In the genomic region with DNA sequence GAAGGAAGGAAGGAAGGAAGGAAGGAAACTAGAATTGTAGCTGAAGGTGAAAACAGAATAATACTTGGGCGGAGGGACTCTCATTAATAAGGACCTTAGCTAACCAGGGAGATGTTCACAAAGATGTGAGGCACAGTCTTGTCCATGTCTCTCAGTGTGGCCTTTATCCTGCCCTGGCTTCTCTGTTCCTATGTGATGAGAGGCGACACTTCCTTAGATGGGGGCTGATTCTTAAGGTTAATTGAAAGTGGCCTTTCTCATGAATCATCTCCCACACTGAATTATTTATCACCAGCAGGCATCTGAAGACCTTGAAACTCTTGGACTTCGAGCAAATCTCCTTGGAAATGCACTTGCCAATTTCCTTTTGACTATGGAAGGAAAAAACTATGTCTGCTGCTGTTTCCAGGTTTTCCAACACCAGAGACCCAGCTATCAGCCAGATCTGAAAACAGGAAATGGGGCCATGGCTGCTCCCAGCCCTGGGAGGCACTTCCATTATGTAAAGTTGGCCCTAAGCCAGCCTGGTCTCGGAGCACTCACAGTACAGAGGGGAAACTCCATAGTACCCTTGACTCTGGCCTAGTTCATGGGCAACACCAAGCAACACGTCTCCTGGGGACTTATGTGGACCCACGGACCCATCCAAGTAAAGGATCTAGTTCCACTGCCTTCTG, we compare ENCODE assay signal across 9 mouse cellular contexts. TPM values are rescaled to one million over a fixed set of nuclear protein-coding genes. Genes with fewer than 3 reads are reported as not detected.
DNase-seq lines count a peak whose midpoint lies in the region; ATAC-seq and TF ChIP-seq lines count a peak whose summit lies in the region.
"Had no signal": no experiment of that assay in that cellular context is flagged by ENCODE, and none has a peak within 500 bp of the region (broad histone marks: within the 10 kb centered on the region; RNA-seq: fewer than 3 reads in every experiment).

No protein-coding gene starts in this region.

- H3K27ac ChIP-seq in heart, embryonic 15.5 days, result no peak overlapping the region
- H3K27ac ChIP-seq in liver, postnatal 0 days (ENCODE audit: low read depth), result no peak overlapping the region
- H3K27ac ChIP-seq: midbrain, embryonic 15.5 days had no signal

- WGBS in heart, embryonic 15.5 days, result 52% methylated on average over 6 of the region's 6 CpGs
- 60% methylated on average over 6 of the region's 6 CpGs for WGBS in liver, postnatal 0 days (ENCODE audit: insufficient replicate concordance)

- TF ChIP-seq CTCF in liver, postnatal 0 days (IDR thresholded peaks at IDR 0.05; ENCODE audit: low read depth), result no peak

- no peak overlapping the region for H3K9ac ChIP-seq in heart, embryonic 15.5 days
- no peak overlapping the region for H3K9ac ChIP-seq in liver, postnatal 0 days (replicated peaks)
- H3K9ac ChIP-seq: midbrain, embryonic 15.5 days had no signal

- H3K27me3 ChIP-seq in heart, embryonic 15.5 days, result peaks cover 25% of the 10 kb centered on the region
- peaks cover 9% of the 10 kb centered on the region; the same call in 1 of the 2 replicates for H3K27me3 ChIP-seq in liver, postnatal 0 days (ENCODE audit: insufficient read depth, low read length)

- DNase-seq in heart, postnatal 36 days, result no peak
- DNase-seq in Muller cell, postnatal 12 days (ENCODE audit: inconsistent ontology term), result peak; percentile 27
- DNase-seq in embryo, embryonic 11 days, result peak; percentile 50
- DNase-seq in liver, postnatal 0 days, result no peak
- no peak for DNase-seq in frontal cortex, postnatal 36 days (ENCODE audit: low spot score in 2 of 2)
- no peak for DNase-seq in urinary bladder, postnatal 36 days (ENCODE audit: low spot score in 2 of 2)
- DNase-seq in layer of hippocampus, postnatal 10 days (ENCODE audit: low spot score in 2 of 2), result no peak

- no peak overlapping the region for H3K4me3 ChIP-seq in heart, embryonic 15.5 days
- no peak overlapping the region for H3K4me3 ChIP-seq in liver, postnatal 0 days (ENCODE audit: low read depth, low read length)
- H3K4me3 ChIP-seq: midbrain, embryonic 15.5 days had no signal

- intact Hi-C loops in heart, postnatal 36 days (cut with DNase I), result no loop called here

- no peak for TF ChIP-seq EP300 in liver, postnatal 0 days (IDR thresholded peaks at IDR 0.05; ENCODE audit: low read depth)

- no peaks in the 10 kb centered on the region for H3K9me3 ChIP-seq in heart, embryonic 15.5 days (replicated peaks)
- H3K9me3 ChIP-seq in liver, postnatal 0 days (ENCODE audit: low read length), result no peaks in the 10 kb centered on the region
- H3K9me3 ChIP-seq: midbrain, embryonic 15.5 days had no signal

- H3K36me3 ChIP-seq in heart, embryonic 15.5 days, result no peaks in the 10 kb centered on the region
- H3K36me3 ChIP-seq in liver, postnatal 0 days (replicated peaks; ENCODE audit: insufficient read depth, low read length), result no peaks in the 10 kb centered on the region
- H3K36me3 ChIP-seq: midbrain, embryonic 15.5 days had no signal

- peaks cover 10% of the 10 kb centered on the region for H3K4me1 ChIP-seq in heart, embryonic 15.5 days (replicated peaks)
- H3K4me1 ChIP-seq in liver, postnatal 0 days (ENCODE audit: insufficient read depth), result 0 out of 2 replicates have a peak, but pooled peaks cover 3% of the 10 kb centered on the region

- H3K4me2 ChIP-seq in heart, embryonic 15.5 days, result no peak overlapping the region
- no peak overlapping the region for H3K4me2 ChIP-seq in liver, postnatal 0 days (ENCODE audit: low read depth, low read length)
- H3K4me2 ChIP-seq: midbrain, embryonic 15.5 days had no signal

- ATAC-seq in heart, embryonic 15.5 days (replicated peaks; ENCODE audit: insufficient number of reproducible peaks, insufficient read depth, low FRiP score, low read depth), result peak; percentile 72; the same call in 1 of the 2 replicates
- ATAC-seq in liver, postnatal 0 days, result 0 out of 2 replicates have a peak, but pooled peaks have one; percentile 15
- ATAC-seq: midbrain, embryonic 15.5 days had no signal

RNA-seq across cellular contexts. Expression of a gene that starts 3.8 kb away (rescaled TPM):
- 0.35 and 0.77 TPM in 2 replicates for polyA plus RNA-seq in heart, embryonic 15.5 days (2015; fragmentation: Nextera tagmentation; extraction: Ambion mirVana)
- under 1 TPM; 0.65 to 0.92 TPM for total RNA-seq in heart, postnatal 36 days (2021)
- 0.07 and 0.11 TPM in 2 replicates for polyA plus RNA-seq in liver, postnatal 0 days (2015; fragmentation: Nextera tagmentation; extraction: Ambion mirVana)
- total RNA-seq in layer of hippocampus, postnatal 10 days (2021), result 1 to 10 TPM; 1.7 to 1.8 TPM

RNA-seq across cellular contexts. Expression of a gene that starts 14.1 kb away (rescaled TPM):
- 0.10 and 0.11 TPM in 2 replicates for polyA plus RNA-seq in heart, embryonic 15.5 days (2015; fragmentation: Nextera tagmentation; extraction: Ambion mirVana)
- total RNA-seq in heart, postnatal 36 days (2021), result under 1 TPM; 0.08 to 0.17 TPM
- 0.01 and 0.11 TPM in 2 replicates for polyA plus RNA-seq in liver, postnatal 0 days (2015; fragmentation: Nextera tagmentation; extraction: Ambion mirVana)
- 1 to 10 TPM; 6.0 to 7.5 TPM for total RNA-seq in layer of hippocampus, postnatal 10 days (2021)

Comparison
In these comparisons a context has a peak if more than half of its experiments do, and no peak if none do; other contexts are left out.
1. DNase-seq: peak in Muller cell, postnatal 12 days (single experiment) and embryo, embryonic 11 days (single experiment); none in heart, postnatal 36 days (0 of 2), liver, postnatal 0 days (single experiment), frontal cortex, postnatal 36 days (0 of 2), urinary bladder, postnatal 36 days (0 of 2) and layer of hippocampus, postnatal 10 days (0 of 2).
2. RNA of a gene that starts 14.1 kb away (total RNA-seq): 6.0 to 7.5 TPM in layer of hippocampus, postnatal 10 days; 0.08 to 0.17 TPM in heart, postnatal 36 days; every median in the first group is over 4 times any median in the second.